Mouse (Mus musculus) embryonic facial prominence, embryonic 13.5 days (tissue): ENCODE data around the gene Syna. TPM values are rescaled to one million over a fixed set of nuclear protein-coding genes. Genes with fewer than 3 reads are reported as not detected.

Experiments
- ATAC-seq: fragments of 200-750 bp; cut with Nextera tagmentation; 2 replicates; pipeline ENCODE4 v1.8.0; 2017; ENCODE audit warnings: low read depth; ENCODE audit not compliant: insufficient number of reproducible peaks, insufficient read depth, low FRiP score, low TSS enrichment
- H3K27ac ChIP-seq: fragments of 300-500 bp; sonication (generic); 2 replicates; pipeline ENCODE4 v1.5.1; 2015; ENCODE audit warnings: moderate library complexity, mild to moderate bottlenecking, inconsistent platforms
- H3K27me3 ChIP-seq: fragments of 300-500 bp; sonication (generic); 2 replicates; pipeline ENCODE4 v1.6.1; 2015; ENCODE audit warnings: mild to moderate bottlenecking, inconsistent platforms
- H3K36me3 ChIP-seq: fragments of 300-500 bp; sonication (generic); 2 replicates; pipeline ENCODE4 v1.6.1; 2015; ENCODE audit warnings: mild to moderate bottlenecking, inconsistent platforms
- H3K4me1 ChIP-seq: fragments of 300-500 bp; sonication (generic); 2 replicates; pipeline ENCODE4 v1.6.1; 2015; ENCODE audit warnings: inconsistent platforms
- H3K4me2 ChIP-seq: fragments of 300-500 bp; sonication (generic); 2 replicates; pipeline ENCODE4 v1.6.1; 2015; ENCODE audit warnings: moderate library complexity, mild to moderate bottlenecking, inconsistent platforms
- H3K4me3 ChIP-seq: fragments of 300-500 bp; sonication (generic); 2 replicates; pipeline ENCODE4 v1.5.1; 2015; ENCODE audit warnings: mild to moderate bottlenecking, inconsistent platforms
- H3K9ac ChIP-seq: fragments of 300-500 bp; sonication (generic); 2 replicates; pipeline ENCODE4 v1.6.1; 2015; ENCODE audit warnings: mild to moderate bottlenecking, inconsistent platforms
- H3K9me3 ChIP-seq: fragments of 300-500 bp; sonication (generic); 2 replicates; pipeline ENCODE4 v1.6.1; 2016; ENCODE audit warnings: inconsistent platforms
- WGBS: fragments of 180-500 bp; shearing (Covaris S2); methylation state at CpG from one replicate; pipeline ENCODE4 v1.1.7; 2015; ENCODE audit warnings: mixed read lengths; 5-methylcytosine and 5-hydroxymethylcytosine counted together
- polyA plus RNA-seq: library from polyadenylated mRNA; unstranded; fragments of >200 nt; fragmentation: Nextera tagmentation; extraction: Ambion mirVana; gene quantifications from 2 replicates; pipeline ENCODE4 v1.2.1, GENCODE M21; 2015

Gene Syna
- 0.10 and 0.12 TPM in 2 replicates for polyA plus RNA-seq

DNA sequence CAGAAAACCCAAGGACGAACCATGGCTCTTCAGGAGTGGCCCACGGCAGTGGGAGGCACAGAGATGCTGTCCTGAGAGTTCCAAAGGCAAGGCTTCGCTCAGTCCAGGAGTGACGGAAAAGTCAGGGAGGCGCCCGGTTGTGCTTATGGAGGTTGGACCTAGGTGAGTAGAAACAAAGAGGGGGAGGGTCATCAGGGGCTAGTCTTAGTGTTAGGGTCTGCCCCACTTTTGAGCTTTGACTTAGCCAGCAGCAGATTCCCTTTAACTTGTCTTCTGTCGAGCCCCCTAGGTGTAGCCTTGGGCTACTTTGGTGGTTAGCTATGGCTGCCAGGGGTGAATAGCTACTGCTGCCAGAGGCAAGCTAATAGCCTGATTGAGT is at the start of gene Syna:
Syna (minus strand) TSS at position 101 of the 379 bp plus-strand sequence.
- no peak for ATAC-seq
- no peak within 1 kb of the TSS for H3K27ac ChIP-seq
- no peaks in the 10 kb centered on the region for H3K36me3 ChIP-seq
- no peak within 1 kb of the TSS for H3K4me2 ChIP-seq
- H3K9me3 ChIP-seq = no peaks in the 10 kb centered on the region; the same call in none of the 2 replicates
- no peak within 1 kb of the TSS for H3K4me3 ChIP-seq
- no peaks in the 10 kb centered on the region for H3K27me3 ChIP-seq
- H3K4me1 ChIP-seq = peaks cover 12% of the 10 kb centered on the region
- no peak within 1 kb of the TSS for H3K9ac ChIP-seq
- 88% methylated on average over 7 of the region's 7 CpGs for WGBS

DNA sequence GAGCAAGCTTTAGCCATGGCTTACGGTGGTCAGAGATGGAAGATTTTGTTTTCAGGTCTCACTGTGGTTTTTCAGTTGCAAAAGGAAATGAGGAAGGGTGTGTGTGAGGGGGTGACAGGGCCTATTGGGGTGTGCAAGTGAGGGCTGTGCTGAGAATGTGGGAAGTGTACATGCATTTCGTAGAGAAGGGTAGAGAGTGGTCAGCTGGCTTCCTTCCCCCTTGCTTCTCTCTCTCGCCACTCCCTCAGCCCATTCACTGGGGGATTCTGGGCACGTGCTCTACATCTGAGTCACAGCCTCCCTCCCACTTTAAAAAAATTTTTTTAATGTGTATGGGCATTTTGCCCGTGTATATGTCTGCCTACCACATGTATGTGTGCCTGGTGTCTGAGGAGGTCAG is 47.1 kb upstream of the Syna start:
- Histone ChIP-seq H3K4me2 (no peak overlapping the region), H3K27me3 (no peaks in the 10 kb centered on the region), H3K4me3 (no peak overlapping the region), H3K9me3 (no peaks in the 10 kb centered on the region), H3K9ac (no peak overlapping the region), H3K27ac (no peak overlapping the region), H3K4me1 (no peaks in the 10 kb centered on the region), H3K36me3 (no peaks in the 10 kb centered on the region)
- 53% methylated on average over 5 of the region's 5 CpGs for WGBS
- ATAC-seq = no peak

DNA sequence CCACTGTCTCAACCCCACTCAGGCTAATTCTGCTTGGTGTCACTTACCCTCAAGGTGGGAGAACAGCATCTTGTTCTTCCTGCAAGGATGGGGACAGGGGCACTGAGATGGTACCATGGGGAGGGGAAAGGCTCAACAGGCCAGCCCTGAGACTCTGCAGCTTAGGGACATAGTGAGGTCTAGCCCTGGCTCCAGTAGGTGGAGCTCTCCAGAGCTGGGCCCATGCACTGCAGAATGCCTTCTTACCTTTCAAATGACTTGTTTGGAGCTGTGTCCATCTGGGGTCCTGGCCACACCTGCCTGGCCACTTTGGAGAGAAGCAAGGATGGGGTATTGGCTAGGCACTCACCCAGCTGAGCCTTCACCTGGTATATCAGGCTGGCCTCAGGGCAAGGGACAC is 46.3 kb upstream of the Syna start:
- Histone ChIP-seq H3K4me2 (no peak overlapping the region), H3K9ac (no peak overlapping the region), H3K4me3 (no peak overlapping the region), H3K4me1 (no peaks in the 10 kb centered on the region), H3K36me3 (no peaks in the 10 kb centered on the region), H3K9me3 (no peaks in the 10 kb centered on the region), H3K27ac (no peak overlapping the region), H3K27me3 (no peaks in the 10 kb centered on the region)
- ATAC-seq = no peak

DNA sequence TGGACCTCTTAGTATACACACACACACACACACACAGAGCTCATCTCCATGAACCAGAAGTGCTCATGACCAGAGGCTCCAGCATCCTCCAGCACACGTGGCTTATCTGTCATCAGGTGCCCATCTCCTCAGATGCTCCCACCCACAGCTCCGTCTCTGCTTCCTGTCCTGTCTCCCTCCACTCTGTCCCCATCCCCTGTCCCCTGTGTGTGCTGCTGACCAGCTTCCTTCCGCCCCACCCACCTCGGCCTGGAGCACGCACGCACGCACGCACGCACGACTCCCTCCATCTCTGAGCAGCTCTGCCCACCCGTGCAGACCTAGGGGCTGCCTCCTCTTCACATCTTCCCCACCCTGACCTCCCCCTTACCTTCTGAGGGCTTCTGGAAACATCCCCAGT is 44.4 kb upstream of the Syna start:
- Histone ChIP-seq H3K9ac (no peak overlapping the region), H3K4me1 (no peaks in the 10 kb centered on the region), H3K36me3 (peaks cover 6% of the 10 kb centered on the region), H3K27me3 (no peaks in the 10 kb centered on the region), H3K27ac (no peak overlapping the region), H3K4me2 (no peak overlapping the region), H3K9me3 (no peaks in the 10 kb centered on the region), H3K4me3 (no peak overlapping the region)
- ATAC-seq = no peak
- 87% methylated on average over 11 of the region's 11 CpGs for WGBS

DNA sequence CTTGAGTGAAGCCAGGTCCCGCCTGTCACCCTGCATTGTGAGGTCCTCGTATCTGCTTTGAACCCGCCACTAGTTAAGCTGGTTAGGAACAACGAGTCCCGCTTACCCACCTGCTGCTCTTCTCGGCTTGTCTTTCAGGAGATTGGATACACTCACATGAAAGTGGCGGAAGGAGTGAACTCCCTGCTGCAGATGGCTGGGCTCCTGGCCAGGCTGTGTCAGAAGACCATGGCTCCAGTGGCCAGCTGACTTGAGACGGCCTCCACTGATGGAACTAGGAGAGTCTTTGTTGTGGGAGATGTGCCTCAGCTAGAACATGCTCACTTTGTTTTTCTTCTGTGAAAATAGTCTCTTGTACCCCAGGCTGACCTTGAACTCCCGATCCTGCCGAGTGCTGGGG is 37.7 kb upstream of the Syna start:
- H3K9me3 ChIP-seq = no peaks in the 10 kb centered on the region
- no peaks in the 10 kb centered on the region for H3K27me3 ChIP-seq
- ATAC-seq = no peak
- H3K4me2 ChIP-seq = no peak overlapping the region
- peaks cover 69% of the 10 kb centered on the region for H3K36me3 ChIP-seq
- H3K4me1 ChIP-seq = no peaks in the 10 kb centered on the region
- 91% methylated on average over 10 of the region's 10 CpGs for WGBS
- no peak overlapping the region for H3K27ac ChIP-seq
- no peak overlapping the region for H3K4me3 ChIP-seq
- no peak overlapping the region for H3K9ac ChIP-seq

DNA sequence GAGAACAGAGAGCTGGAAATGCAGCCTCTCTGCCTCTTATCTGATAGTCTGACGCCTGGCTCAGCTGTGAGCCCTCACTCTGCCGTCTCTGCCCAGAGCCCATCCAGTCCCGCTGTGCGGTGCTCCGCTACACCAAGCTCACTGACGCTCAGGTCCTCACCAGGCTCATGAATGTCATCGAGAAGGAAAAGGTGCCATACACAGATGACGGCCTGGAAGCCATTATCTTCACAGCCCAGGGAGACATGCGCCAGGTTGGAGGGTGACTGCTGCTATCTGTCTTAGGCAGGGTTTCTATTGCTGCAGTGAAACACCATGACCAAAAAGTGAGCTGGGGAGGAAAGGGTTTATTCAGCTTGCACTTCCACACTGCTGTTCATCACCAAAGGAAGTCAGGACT is 33.1 kb upstream of the Syna start:
- Histone ChIP-seq H3K27ac (no peak overlapping the region), H3K9ac (no peak overlapping the region), H3K36me3 (peaks cover 95% of the 10 kb centered on the region), H3K4me2 (no peak overlapping the region), H3K27me3 (no peaks in the 10 kb centered on the region), H3K4me3 (no peak overlapping the region), H3K9me3 (no peaks in the 10 kb centered on the region), H3K4me1 (no peaks in the 10 kb centered on the region)
- 88% methylated on average over 9 of the region's 9 CpGs for WGBS
- ATAC-seq = no peak

DNA sequence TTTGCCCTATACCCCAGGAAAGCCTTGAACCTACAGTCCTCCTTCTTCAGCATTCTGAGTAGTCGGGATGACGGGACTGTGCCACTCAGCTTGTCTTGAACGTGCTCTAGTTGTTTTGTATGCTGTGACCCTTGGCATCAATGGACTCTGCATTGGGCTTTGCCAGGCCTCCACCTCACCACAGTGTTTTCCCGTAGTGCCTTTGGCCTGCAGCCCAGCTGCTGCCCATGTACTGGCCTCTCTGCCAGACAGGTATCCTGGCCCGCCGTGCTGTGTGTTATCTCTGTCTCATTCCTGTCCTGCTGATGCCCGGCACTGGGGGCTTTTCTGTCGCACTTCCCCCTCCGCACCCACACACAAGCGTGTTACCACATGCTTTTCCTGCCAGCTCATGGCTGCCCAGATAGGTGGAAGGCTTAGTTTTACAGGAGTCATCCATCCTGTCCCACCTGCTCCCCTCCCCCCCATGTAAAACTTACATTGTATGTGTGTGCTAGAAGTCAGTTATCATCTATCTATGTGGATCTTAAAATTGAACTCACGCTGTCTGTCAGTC is 32.1 kb upstream of the Syna start:
- H3K4me1 ChIP-seq = no peaks in the 10 kb centered on the region
- H3K27ac ChIP-seq = no peak overlapping the region
- no peak for ATAC-seq
- no peak overlapping the region for H3K4me2 ChIP-seq
- no peaks in the 10 kb centered on the region for H3K9me3 ChIP-seq
- H3K27me3 ChIP-seq = no peaks in the 10 kb centered on the region
- 87% methylated on average over 11 of the region's 11 CpGs for WGBS
- H3K36me3 ChIP-seq = peaks cover 93% of the 10 kb centered on the region
- no peak overlapping the region for H3K4me3 ChIP-seq
- H3K9ac ChIP-seq = no peak overlapping the region

DNA sequence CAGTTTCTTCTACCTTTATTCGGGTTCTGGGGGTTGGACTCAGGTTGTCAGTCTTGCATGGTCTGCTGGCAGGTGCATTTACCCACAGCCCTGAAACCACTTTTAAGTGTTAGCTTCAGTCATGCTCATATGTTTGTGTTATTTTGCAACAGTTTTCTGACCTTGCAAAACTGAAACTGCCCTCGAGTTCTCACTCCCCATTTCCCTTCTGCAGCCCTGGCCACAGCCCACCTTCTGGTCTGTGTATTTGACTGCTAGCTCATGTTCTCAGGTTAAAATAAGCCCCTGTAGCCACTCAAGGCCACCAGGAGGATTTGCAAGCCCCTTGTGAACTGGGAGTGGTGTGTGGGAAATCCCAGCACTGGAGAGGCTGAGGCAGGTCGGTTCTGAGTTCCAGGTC is 29.9 kb upstream of the Syna start:
- WGBS = 85% methylated on average over 3 of the region's 3 CpGs
- H3K4me2 ChIP-seq = no peak overlapping the region
- no peaks in the 10 kb centered on the region for H3K4me1 ChIP-seq
- H3K36me3 ChIP-seq = peaks cover 80% of the 10 kb centered on the region
- H3K27ac ChIP-seq = no peak overlapping the region
- ATAC-seq = no peak
- no peaks in the 10 kb centered on the region for H3K27me3 ChIP-seq
- H3K9me3 ChIP-seq = no peaks in the 10 kb centered on the region
- H3K4me3 ChIP-seq = no peak overlapping the region
- no peak overlapping the region for H3K9ac ChIP-seq

DNA sequence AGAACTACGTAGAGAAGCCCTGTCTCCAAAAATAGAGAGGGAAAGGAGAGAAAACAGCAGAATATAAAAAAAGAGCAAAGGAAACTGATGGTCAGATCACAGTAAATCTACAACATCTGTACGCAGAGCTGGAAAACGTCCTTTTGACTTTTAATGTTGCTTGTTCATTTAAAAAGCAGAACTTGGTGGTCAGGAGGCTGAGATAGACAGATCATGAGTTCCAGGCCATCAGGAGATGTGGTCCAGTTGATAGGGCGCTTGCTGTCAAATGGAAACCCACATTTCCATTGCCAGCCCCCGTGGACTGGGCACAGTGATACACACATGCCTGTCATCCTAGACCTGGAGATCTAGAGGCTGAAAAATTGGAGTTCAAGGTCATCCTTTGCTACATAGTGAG is 24.8 kb upstream of the Syna start:
- no peak for ATAC-seq
- 87% methylated on average over 5 of the region's 5 CpGs for WGBS
- H3K9me3 ChIP-seq = no peaks in the 10 kb centered on the region
- H3K36me3 ChIP-seq = peaks cover 31% of the 10 kb centered on the region
- H3K4me3 ChIP-seq = no peak overlapping the region
- no peak overlapping the region for H3K4me2 ChIP-seq
- no peak overlapping the region for H3K27ac ChIP-seq
- peaks cover 13% of the 10 kb centered on the region for H3K4me1 ChIP-seq
- H3K9ac ChIP-seq = no peak overlapping the region
- no peaks in the 10 kb centered on the region for H3K27me3 ChIP-seq

DNA sequence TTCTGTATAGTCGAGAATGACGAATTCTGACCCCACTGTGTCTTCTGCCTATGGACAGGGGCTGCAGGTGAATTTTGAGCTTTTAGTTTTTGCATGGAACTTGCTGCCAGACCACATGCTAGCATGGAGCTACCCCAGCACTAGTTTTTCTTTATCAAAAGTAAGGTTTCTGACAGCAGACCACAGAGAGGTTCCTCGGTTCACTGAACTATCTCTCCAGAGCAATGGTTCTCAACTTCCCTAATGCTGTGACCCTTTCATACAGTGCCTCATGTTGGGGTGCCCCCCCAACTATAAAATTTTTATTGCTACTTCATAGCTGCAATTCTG is 23.9 kb upstream of the Syna start:
- H3K4me3 ChIP-seq = peak overlapping the region; percentile 64
- H3K4me2 ChIP-seq = peak overlapping the region; percentile 91
- peaks cover 24% of the 10 kb centered on the region for H3K36me3 ChIP-seq
- H3K9ac ChIP-seq = peak overlapping the region; percentile 79
- no peaks in the 10 kb centered on the region for H3K27me3 ChIP-seq
- ATAC-seq = no peak
- no peak overlapping the region for H3K27ac ChIP-seq
- H3K4me1 ChIP-seq = peaks cover 13% of the 10 kb centered on the region
- no peaks in the 10 kb centered on the region for H3K9me3 ChIP-seq
- 73% methylated on average over 3 of the region's 3 CpGs for whole genome bisulfite sequencing

DNA sequence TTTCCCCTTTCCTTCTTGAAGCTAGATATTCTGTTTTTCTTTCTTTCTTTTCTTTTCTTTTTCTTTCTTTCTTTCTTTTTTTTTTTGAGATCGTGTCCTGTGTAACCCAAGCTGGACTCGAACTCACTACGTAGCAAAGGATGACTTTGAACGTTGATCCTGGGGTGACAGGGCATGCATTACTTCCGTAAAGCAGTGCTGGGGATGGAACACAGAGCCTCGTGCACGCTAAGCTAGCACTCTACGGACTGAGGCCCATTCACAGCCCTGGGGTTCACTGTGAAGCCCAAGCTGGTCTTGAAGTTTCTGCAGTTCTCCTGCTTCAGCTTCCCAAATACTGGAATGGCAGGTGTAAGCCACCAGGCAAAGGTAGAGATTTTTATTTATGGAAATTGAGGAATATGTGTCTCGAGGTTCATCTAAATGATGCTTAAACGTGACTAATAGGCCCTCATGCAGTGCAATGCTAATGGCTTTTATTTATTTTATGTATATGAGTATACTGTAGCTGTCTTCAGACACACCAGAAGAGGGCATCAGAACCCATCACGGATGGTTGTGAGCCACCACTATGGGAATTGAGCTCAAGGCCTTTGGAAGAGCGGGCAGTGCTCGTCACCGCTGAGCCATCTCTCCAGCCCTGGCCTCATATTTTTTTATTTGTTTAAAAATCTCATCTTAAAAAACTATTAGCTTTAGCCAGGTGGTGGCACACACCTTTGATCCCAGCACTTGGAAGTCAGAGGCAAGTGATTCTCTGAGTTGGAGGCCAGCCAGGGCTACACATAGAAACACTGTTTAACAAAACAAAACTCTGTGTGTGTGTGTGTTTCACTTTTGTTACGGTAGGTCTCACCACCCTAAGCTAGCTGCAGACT is 23.3 kb upstream of the Syna start:
- no peak for ATAC-seq
- Histone ChIP-seq H3K4me3 (peak overlapping the region; percentile 64), H3K9ac (peak overlapping the region; percentile 79), H3K4me2 (peak overlapping the region; percentile 91), H3K36me3 (peaks cover 18% of the 10 kb centered on the region), H3K27me3 (no peaks in the 10 kb centered on the region), H3K27ac (0 out of 2 replicates have a peak overlapping the region, but pooled peaks have one; percentile 35), H3K4me1 (peaks cover 13% of the 10 kb centered on the region), H3K9me3 (no peaks in the 10 kb centered on the region)
- WGBS = 29% methylated on average over 15 of the region's 15 CpGs

DNA sequence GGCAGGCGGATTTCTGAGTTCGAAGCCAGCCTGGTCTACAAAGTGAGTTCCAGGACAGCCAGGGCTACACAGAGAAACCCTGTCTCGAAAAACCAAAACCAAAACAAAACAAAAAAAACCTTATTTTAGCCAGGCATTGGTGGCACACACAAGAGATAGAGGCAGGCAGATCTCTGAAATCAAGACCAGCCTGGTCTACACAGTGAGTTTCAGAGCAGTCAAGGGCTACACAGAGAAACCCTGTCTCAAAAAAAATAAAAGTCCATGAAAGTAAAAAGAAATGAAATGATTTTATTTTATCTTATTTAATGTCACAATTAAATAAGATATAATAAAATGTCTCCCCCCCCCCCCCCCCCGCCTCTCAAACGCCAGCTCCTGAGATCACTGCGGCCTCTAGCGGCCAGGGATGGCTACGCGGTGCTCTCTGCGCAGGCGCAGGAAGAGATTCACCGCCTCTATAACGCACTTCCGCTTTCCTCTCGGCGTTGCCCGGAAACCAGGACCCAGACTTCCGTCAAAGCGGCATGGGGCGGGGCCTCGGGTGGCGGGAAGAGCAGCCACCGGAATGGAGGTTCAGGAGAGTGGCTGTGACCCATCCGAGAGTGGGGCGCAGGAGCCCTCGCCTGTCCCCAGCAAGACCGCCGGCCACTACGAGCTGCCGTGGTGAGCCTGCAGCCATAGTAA is 22.4 kb upstream of the Syna start:
- Histone ChIP-seq H3K9ac (peak overlapping the region; percentile 79), H3K4me1 (peaks cover 13% of the 10 kb centered on the region), H3K9me3 (no peaks in the 10 kb centered on the region), H3K27ac (0 out of 2 replicates have a peak overlapping the region, but pooled peaks have one; percentile 35), H3K27me3 (no peaks in the 10 kb centered on the region), H3K4me2 (peak overlapping the region; percentile 91), H3K36me3 (peaks cover 12% of the 10 kb centered on the region), H3K4me3 (peak overlapping the region; percentile 64)
- ATAC-seq = peak; percentile 84
- WGBS = 8% methylated on average over 27 of the region's 30 CpGs
